Mouse (Mus musculus): ENCODE data around the gene Bmp6. TPM values are rescaled to one million over a fixed set of nuclear protein-coding genes. Genes with fewer than 3 reads are reported as not detected.

The Bmp6 gene
- polyA plus RNA-seq, 1 experiment from 2014 or later = 3.9 TPM

DNA sequence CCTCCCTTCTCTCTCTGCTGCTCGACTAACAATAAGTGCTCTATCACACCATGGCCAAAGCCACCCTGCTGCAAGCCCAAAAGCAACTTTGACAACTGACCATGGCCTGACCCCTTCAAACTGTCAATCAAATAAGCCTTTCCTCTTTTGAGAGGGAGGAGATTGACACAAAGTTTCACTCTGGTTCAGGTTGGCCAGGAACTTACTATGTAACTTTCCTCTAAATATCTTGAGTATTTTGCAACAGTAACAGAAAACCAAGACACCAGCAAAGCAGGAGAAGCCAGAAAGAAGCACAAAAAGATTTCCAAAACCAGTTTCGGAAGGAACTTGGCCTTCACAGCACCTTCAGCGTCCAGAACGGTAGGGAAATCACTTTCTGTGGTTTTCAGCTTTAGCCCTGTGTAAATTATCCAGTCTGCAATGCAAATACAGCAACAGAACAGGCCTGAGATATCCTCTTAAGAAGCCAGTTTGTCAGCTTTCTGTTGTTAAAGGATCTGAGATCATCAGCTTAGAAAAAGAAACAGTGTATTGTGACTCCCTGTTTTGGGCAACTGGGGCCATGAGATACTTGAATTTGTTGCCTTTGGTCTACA is 177.2 kb downstream of the Bmp6 start:
- ATAC-seq (ENCODE audit: insufficient number of reproducible peaks, insufficient read depth, low FRiP score, low TSS enrichment) = no peak
- Histone ChIP-seq H3K27ac (no peak overlapping the region), H3K9me3 (no peaks in the 10 kb centered on the region), H3K36me3 (peaks cover 52% of the 10 kb centered on the region), H3K9ac (no peak overlapping the region), H3K4me2 (replicated peaks) (no peak overlapping the region), H3K4me3 (no peak overlapping the region), H3K27me3 (no peaks in the 10 kb centered on the region), H3K4me1 (peaks cover 20% of the 10 kb centered on the region)
- 76% methylated on average over 4 of the region's 4 CpGs for whole genome bisulfite sequencing

DNA sequence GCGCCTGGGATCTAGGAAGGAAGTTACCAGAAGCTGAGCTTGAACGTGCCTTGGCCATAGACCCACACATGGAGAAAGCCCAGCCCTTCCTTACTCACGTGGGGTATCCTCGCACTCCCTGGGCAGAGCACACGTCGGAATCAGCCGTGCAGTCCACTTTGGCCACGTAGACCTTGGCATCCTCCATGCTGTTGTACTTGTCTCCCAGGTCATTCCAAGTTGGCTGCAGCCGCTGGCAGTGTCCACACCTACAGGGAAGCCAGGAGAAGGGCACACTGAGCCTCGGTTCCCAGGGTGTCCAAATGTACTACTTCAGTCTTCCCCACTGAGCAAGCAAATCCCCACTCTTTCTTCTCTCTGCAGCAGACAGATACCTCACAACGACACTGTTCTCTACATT is 178.3 kb downstream of the Bmp6 start:
- no peak overlapping the region for H3K4me3 ChIP-seq
- H3K27me3 ChIP-seq = no peaks in the 10 kb centered on the region
- no peaks in the 10 kb centered on the region for H3K9me3 ChIP-seq
- no peak overlapping the region for H3K27ac ChIP-seq
- WGBS = 93% methylated on average over 11 of the region's 11 CpGs
- ATAC-seq (ENCODE audit: insufficient number of reproducible peaks, insufficient read depth, low FRiP score, low TSS enrichment) = no peak
- no peak overlapping the region for H3K4me2 ChIP-seq (replicated peaks)
- peaks cover 42% of the 10 kb centered on the region for H3K36me3 ChIP-seq
- peaks cover 21% of the 10 kb centered on the region for H3K4me1 ChIP-seq
- no peak overlapping the region for H3K9ac ChIP-seq

DNA sequence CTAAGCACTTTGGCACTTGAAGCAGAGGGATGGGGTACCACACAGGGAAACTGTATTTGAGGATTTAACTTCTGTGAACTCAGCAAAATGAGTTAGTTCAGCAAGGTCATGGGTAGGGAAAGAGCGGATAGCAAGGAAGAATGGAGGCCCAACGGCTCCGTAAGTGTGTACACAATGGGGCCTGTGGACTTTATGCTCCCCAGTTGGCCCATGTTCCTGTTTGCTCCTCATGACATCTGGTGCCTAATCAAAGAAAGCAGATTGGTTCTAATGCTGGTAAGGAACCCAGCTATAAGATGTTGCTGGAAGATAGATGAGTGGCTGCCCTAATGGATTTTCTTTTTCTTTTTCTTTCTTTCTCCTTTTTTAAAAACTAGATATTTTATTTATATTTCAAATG is 180.4 kb downstream of the Bmp6 start:
- ATAC-seq (ENCODE audit: insufficient number of reproducible peaks, insufficient read depth, low FRiP score, low TSS enrichment) = no peak
- Histone ChIP-seq H3K9ac (no peak overlapping the region), H3K9me3 (no peaks in the 10 kb centered on the region), H3K27ac (no peak overlapping the region), H3K4me2 (replicated peaks) (no peak overlapping the region), H3K4me1 (peaks cover 24% of the 10 kb centered on the region), H3K27me3 (no peaks in the 10 kb centered on the region), H3K4me3 (no peak overlapping the region), H3K36me3 (peaks cover 28% of the 10 kb centered on the region)
- 89% methylated on average over 3 of the region's 3 CpGs for WGBS

DNA sequence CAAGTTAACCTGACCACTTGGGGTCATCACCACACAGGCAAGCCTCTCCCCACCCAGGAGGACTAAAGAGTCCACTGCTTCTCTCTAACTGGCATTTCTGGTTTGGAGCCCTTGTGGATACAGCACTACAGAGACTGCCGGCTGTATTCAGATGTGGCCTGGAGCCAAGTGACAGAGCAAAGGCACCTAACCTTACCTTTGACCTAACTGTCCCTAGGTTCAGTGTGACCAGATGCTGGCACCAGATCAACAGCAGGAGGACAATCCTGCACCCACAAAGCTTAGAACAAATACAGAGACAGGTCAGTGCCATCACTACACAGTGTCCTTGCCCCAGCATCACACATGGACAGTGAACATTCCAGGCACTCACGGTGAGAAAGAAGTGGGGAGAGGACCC is 181.2 kb downstream of the Bmp6 start:
- H3K9ac ChIP-seq = no peak overlapping the region
- no peaks in the 10 kb centered on the region for H3K9me3 ChIP-seq
- no peaks in the 10 kb centered on the region for H3K27me3 ChIP-seq
- whole genome bisulfite sequencing = 69% methylated on average over 2 of the region's 2 CpGs
- no peak overlapping the region for H3K27ac ChIP-seq
- peaks cover 24% of the 10 kb centered on the region for H3K4me1 ChIP-seq
- peak overlapping the region; percentile 76 for H3K4me2 ChIP-seq (replicated peaks)
- no peak for ATAC-seq (ENCODE audit: insufficient number of reproducible peaks, insufficient read depth, low FRiP score, low TSS enrichment)
- H3K4me3 ChIP-seq = peak overlapping the region; percentile 89
- H3K36me3 ChIP-seq = peaks cover 23% of the 10 kb centered on the region

DNA sequence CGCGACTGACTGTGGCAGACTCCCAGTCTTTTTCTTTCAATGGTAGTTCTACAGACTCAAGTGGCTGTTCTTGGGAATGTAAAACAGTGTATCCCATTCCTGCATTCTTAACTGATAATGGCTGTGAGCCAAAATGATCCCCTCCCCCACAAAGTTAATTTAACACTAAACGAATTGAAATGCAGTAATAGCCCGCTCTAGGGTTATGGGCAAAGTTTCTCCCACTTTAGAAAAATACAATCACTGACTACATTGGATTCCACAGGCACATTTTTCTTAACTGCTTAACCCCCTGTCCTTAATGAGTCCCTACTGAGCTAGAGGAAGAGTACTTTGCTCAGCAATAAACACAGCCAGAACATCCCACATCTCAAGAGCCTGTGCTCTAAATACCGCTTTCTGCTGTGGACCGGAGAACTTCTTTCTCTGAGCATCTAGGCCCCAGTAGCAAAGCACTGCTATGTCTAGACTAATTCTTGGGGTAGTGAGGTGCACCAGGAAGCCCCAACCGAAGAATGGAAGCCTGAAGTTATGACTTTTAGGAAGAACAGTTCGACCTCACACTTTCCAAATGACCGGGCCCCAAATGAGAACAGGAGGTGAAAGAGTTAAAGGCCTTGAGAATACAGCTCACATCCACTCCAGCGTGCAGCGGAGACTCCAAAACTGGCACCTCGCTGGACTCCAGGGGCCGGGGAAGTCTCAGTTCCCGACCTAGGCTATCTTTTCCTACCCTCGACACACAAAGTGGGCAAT is 182.3 kb downstream of the Bmp6 start:
- no peaks in the 10 kb centered on the region for H3K27me3 ChIP-seq
- H3K4me3 ChIP-seq = peak overlapping the region; percentile 89
- peak overlapping the region; percentile 87 for H3K9ac ChIP-seq
- no peaks in the 10 kb centered on the region for H3K9me3 ChIP-seq
- H3K27ac ChIP-seq = peak overlapping the region; percentile 91
- peak overlapping the region; percentile 76 for H3K4me2 ChIP-seq (replicated peaks)
- H3K4me1 ChIP-seq = peaks cover 24% of the 10 kb centered on the region
- H3K36me3 ChIP-seq = peaks cover 14% of the 10 kb centered on the region
- WGBS = 10% methylated on average over 15 of the region's 15 CpGs
- ATAC-seq (ENCODE audit: insufficient number of reproducible peaks, insufficient read depth, low FRiP score, low TSS enrichment) = 0 out of 2 replicates have a peak, but pooled peaks have one; percentile 1

DNA sequence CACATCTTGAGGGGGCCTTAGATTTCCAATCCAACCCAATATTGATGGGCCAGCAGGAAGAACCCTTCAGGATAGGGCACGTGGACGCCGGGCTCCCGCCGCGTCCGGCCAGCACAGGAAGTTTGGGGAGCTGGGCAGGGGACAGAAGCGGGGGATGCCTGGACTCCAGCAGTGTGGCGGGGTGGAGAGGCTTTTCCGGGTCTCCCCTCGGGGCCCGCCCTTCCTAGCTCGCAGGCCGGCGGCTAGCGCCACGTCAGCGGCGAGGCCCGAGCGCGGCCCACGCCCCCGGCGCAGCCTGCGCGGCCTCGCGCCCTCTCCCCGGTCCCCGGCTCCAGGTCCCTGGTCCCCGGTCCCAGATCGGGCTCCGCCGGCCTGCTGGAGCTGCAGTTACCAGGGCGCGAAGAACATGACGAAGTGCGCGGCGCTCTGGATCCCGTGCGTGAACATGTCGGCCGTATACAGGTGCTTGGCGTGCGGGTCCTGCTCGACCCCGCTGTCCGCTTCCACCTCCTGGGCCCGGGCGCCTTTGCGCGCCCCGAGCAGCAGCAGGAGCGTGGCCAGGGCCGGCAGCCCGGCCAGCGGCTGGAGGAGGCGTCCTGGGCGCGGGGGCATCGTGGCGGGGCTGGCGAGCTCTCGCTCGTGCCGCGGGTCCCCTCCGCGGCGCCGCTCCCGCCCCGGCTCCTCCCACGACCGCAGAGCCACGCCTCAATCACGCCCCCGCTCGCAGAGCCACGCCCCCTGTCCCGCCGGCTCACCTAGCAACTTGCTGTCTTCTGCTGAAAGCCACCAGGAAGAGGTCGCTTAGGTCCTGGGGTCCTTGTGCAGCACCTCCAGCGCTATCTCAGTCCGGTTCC is 183.1 kb downstream of the Bmp6 start:
- peaks cover 24% of the 10 kb centered on the region for H3K4me1 ChIP-seq
- H3K27ac ChIP-seq = peak overlapping the region; percentile 91
- no peaks in the 10 kb centered on the region for H3K27me3 ChIP-seq
- H3K9ac ChIP-seq = peak overlapping the region; percentile 87
- peak overlapping the region; percentile 76 for H3K4me2 ChIP-seq (replicated peaks)
- peak overlapping the region; percentile 89 for H3K4me3 ChIP-seq
- H3K9me3 ChIP-seq = no peaks in the 10 kb centered on the region
- under 1% methylated on average over 62 of the region's 87 CpGs for WGBS
- H3K36me3 ChIP-seq = peaks cover 6% of the 10 kb centered on the region
- ATAC-seq (ENCODE audit: insufficient number of reproducible peaks, insufficient read depth, low FRiP score, low TSS enrichment) = peak; percentile 87

DNA sequence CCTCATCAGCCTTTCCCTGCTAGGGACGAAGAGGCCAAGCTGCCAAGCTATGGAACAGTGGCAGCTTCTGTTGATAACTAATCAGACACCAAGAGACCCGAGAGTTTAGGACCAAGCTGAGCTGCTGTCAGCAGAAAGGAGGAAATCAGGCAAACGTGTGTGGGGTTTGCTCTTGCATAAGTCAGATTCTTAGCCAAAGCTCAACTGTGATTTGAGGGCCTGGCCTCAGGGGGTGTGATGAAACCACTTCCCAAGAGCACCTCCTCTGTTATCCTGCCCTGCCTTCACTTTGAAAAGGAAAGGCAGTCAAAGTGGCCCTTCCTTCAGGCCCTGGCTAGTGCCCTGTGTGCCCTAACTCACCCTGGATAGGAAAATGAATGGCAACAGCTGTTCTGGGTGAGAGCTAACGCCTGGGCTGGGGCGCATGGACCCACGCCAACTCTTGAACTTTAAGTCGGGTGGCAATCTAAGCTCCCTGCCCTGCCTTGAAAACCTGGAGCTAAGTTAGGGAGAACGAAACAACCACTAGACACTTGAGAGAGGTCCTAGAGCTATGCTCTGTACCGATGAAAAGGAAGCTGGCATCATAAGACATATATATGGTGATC is 183.9 kb downstream of the Bmp6 start, which contains the start of gene Txndc5:
Txndc5 (minus strand) TSS at position 138 of the 608 bp plus-strand sequence.
- no peaks in the 10 kb centered on the region for H3K27me3 ChIP-seq
- peak within 1 kb of the TSS; percentile 87 for H3K9ac ChIP-seq
- H3K9me3 ChIP-seq = no peaks in the 10 kb centered on the region
- peak within 1 kb of the TSS; percentile 91 for H3K27ac ChIP-seq
- H3K4me3 ChIP-seq = peak within 1 kb of the TSS; percentile 89
- peak within 1 kb of the TSS; percentile 76 for H3K4me2 ChIP-seq (replicated peaks)
- no peak for ATAC-seq (ENCODE audit: insufficient number of reproducible peaks, insufficient read depth, low FRiP score, low TSS enrichment)
- no peaks in the 10 kb centered on the region for H3K36me3 ChIP-seq
- 54% methylated on average over 9 of the region's 9 CpGs for WGBS
- H3K4me1 ChIP-seq = peaks cover 26% of the 10 kb centered on the region

DNA sequence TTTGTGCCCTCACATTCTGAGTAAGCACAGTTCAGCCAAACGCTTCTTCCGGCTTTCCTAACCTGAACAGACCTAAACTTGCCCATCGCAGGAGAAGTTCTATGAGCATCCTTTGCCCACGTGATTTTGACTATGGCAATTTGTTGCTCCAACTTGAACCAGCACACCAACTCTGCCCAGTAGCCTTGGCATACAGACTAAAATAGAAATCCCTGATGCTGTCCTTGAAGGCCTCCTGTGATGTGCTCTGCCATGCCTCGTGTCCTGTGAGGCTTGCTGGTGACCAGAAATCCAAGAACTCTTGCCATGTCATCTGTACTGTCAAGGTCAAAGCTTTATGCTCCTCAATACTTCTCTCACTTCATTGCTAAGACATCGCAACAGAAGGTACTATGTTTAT is 184.7 kb downstream of the Bmp6 start:
- Histone ChIP-seq H3K36me3 (no peaks in the 10 kb centered on the region), H3K4me2 (replicated peaks) (no peak overlapping the region), H3K9ac (no peak overlapping the region), H3K27ac (no peak overlapping the region), H3K4me1 (peaks cover 30% of the 10 kb centered on the region), H3K4me3 (no peak overlapping the region), H3K27me3 (no peaks in the 10 kb centered on the region), H3K9me3 (no peaks in the 10 kb centered on the region)
- ATAC-seq (ENCODE audit: insufficient number of reproducible peaks, insufficient read depth, low FRiP score, low TSS enrichment) = no peak
- 86% methylated on average over 6 of the region's 6 CpGs for WGBS

DNA sequence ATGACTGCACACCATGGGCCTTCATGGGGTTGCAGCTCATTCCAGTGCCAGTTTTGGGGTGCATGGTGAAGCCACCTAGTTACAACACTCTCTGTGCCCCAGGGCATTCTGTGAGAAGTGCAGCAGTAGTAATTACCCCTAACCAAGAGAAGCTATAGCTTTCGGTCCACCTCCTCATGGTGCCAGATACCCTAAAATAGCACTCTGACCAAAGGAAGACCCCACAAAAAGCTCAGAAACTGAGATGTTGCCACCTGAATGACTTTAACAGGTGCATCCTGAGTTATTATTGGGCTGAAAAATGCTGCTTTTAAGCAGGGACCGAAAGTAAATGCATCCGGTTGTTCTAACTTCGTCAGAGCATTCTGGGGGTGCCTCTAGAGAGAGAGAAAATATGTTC is 186.6 kb downstream of the Bmp6 start:
- H3K4me1 ChIP-seq = peaks cover 17% of the 10 kb centered on the region
- H3K27ac ChIP-seq = no peak overlapping the region
- no peak overlapping the region for H3K4me2 ChIP-seq (replicated peaks)
- no peaks in the 10 kb centered on the region for H3K36me3 ChIP-seq
- no peaks in the 10 kb centered on the region for H3K27me3 ChIP-seq
- H3K9ac ChIP-seq = no peak overlapping the region
- ATAC-seq (ENCODE audit: insufficient number of reproducible peaks, insufficient read depth, low FRiP score, low TSS enrichment) = no peak
- no peaks in the 10 kb centered on the region for H3K9me3 ChIP-seq
- no peak overlapping the region for H3K4me3 ChIP-seq
- 94% methylated on average over 4 of the region's 4 CpGs for WGBS

DNA sequence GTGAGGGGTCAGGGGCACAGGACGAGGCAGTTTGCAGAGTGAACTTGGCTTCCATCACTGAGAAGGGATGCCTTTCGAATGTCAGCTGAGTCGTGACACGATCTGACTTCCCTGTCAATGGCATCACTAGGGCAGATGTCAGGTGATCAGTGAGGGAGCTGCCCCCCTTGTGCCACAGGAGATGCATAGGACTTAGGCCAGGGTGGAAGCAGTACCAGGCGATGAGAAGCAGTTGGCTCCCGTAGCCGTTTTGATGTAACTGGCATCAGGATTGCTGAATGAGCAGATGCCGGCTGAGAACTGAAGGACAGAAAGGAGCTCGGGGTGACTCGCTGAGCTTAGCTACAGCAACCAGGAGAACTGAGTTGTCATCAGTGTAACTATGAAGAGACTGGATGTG is 188.6 kb downstream of the Bmp6 start:
- Histone ChIP-seq H3K4me3 (no peak overlapping the region), H3K27ac (no peak overlapping the region), H3K36me3 (no peaks in the 10 kb centered on the region), H3K9ac (no peak overlapping the region), H3K4me1 (peaks cover 9% of the 10 kb centered on the region), H3K4me2 (replicated peaks) (no peak overlapping the region), H3K27me3 (no peaks in the 10 kb centered on the region), H3K9me3 (no peaks in the 10 kb centered on the region)
- WGBS = 84% methylated on average over 10 of the region's 10 CpGs
- ATAC-seq (ENCODE audit: insufficient number of reproducible peaks, insufficient read depth, low FRiP score, low TSS enrichment) = no peak

DNA sequence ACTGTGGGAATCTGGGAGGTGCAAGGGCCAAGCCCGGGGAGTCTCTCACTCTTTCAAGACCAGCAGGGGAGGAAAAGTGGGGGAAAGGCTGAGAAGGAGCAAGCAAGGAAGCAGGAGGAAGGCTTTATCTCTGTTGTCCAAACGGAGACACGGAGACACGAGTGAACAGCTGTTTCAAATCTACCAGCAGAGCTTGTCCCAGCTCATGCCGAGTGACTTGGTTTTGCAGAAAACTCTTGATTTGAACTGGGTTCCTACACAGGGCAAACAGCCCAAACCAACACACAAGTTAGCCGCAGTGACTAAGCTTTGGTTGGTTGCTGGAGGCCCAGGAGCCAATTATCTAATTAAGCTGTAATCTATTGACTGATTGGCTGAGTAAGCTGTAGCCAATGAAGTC is 189.1 kb downstream of the Bmp6 start:
- WGBS = 27% methylated on average over 6 of the region's 6 CpGs
- Histone ChIP-seq H3K9me3 (no peaks in the 10 kb centered on the region), H3K4me1 (peaks cover 6% of the 10 kb centered on the region), H3K9ac (no peak overlapping the region), H3K27ac (no peak overlapping the region), H3K27me3 (no peaks in the 10 kb centered on the region; the same call in 1 of the 2 replicates), H3K36me3 (no peaks in the 10 kb centered on the region), H3K4me2 (replicated peaks) (no peak overlapping the region), H3K4me3 (no peak overlapping the region)
- ATAC-seq (ENCODE audit: insufficient number of reproducible peaks, insufficient read depth, low FRiP score, low TSS enrichment) = no peak
